Mouse (Mus musculus) cerebellum, adult 2 months (tissue): ENCODE data around the gene Irx3. TPM values are rescaled to one million over a fixed set of nuclear protein-coding genes. Genes with fewer than 3 reads are reported as not detected.

Source experiments
- DNase-seq, 2 experiments: peaks; one replicate each; pipeline ENCODE4 v3.0.0; 2021
- H3K27ac ChIP-seq: fragments of 200-500 bp; 2 replicates; pipeline ENCODE4 v1.5.1; 2012; ENCODE audit warnings: low read length, control low read depth, inconsistent platforms; ENCODE audit not compliant: insufficient read depth
- H3K27me3 ChIP-seq: fragments of 200-500 bp; 2 replicates; pipeline ENCODE4 v1.6.1; 2012; ENCODE audit warnings: inconsistent platforms, mild to moderate bottlenecking, low read length, moderate library complexity; ENCODE audit not compliant: control insufficient read depth, insufficient read depth
- H3K4me1 ChIP-seq: fragments of 200-500 bp; 2 replicates; pipeline ENCODE4 v1.6.1; 2011; ENCODE audit warnings: low read length; ENCODE audit not compliant: control insufficient read depth, insufficient read depth
- H3K4me3 ChIP-seq: fragments of 200-500 bp; replicated peaks from 2 replicates; pipeline ENCODE3; 2011; ENCODE audit warnings: mild to moderate bottlenecking, low read depth, low read length, control low read depth; ENCODE audit not compliant: insufficient read depth
- CTCF ChIP-seq: fragments of 200-500 bp; IDR thresholded peaks from 2 replicates; pipeline ENCODE4 v1.5.1; 2011; ENCODE audit warnings: low read depth, mild to moderate bottlenecking, control low read depth, low read length, moderate library complexity, borderline replicate concordance; ENCODE audit not compliant: insufficient read depth
- POLR2A ChIP-seq: fragments of 200-500 bp; IDR thresholded peaks from 2 replicates; pipeline ENCODE4 v1.6.1; 2011; ENCODE audit warnings: low read length, control low read depth, borderline replicate concordance; ENCODE audit not compliant: insufficient read depth
- WGBS: fragments of 180-500 bp; shearing (Covaris S2); methylation state at CpG from one replicate; pipeline ENCODE4 v1.1.7; 2018; 5-methylcytosine and 5-hydroxymethylcytosine counted together
- polyA plus RNA-seq: library from polyadenylated mRNA; depleted of rRNA; stranded (reverse); fragments of >200 nt; gene quantifications from 2 replicates; pipeline ENCODE4 v1.2.3, GENCODE M21; 2012

Gene Irx3
- polyA plus RNA-seq, 1 experiment = 8.6 TPM

DNA sequence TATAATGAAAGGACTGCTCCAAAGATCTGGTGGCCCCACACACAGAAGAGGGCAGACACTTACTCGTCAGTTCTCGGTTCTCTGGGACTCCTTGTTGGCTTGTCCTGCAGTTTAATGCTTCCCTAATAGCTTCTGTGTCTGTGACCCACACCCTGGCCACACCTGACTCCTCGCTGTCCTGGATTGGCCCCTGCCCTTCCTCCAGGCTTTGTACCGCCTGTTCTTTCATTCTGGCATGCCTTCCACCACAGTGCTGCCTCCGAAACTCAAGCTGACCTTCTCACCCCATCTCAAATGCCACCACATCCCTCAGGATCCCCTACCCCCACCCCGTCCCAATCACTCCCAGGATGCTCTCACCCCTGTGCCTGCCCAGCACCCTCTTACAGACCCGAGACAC lies 19.7 kb downstream of the Irx3 start:
- no peak for DNase-seq
- no peak for TF ChIP-seq POLR2A
- TF ChIP-seq CTCF = no peak
- Histone ChIP-seq H3K27me3 (no peaks in the 10 kb centered on the region), H3K4me1 (peaks cover 3% of the 10 kb centered on the region; the same call in 1 of the 2 replicates), H3K27ac (no peak overlapping the region), H3K4me3 (no peak overlapping the region)
- WGBS = 94% methylated on average over 7 of the region's 7 CpGs

DNA sequence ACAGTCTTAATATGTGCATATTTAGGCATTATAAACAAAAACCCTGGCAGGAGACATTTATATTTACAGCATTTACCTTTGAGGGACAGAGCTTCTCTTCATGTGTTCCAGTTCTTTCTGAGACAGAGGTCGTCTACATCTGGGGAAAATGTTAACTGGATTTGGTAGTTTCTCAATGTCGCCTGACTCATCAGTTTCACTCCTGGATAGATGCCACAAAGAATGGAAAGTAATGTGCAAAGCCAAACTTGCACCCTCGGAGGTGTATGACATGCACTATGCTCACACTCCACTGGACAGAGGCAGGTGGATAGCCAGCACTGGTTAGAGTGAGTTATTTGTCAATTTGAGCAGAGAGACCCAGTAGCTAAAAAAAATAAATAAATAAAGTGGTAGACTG lies 21.2 kb downstream of the Irx3 start:
- 63% methylated on average over 3 of the region's 3 CpGs for WGBS
- Histone ChIP-seq H3K4me1 (no peaks in the 10 kb centered on the region), H3K27me3 (no peaks in the 10 kb centered on the region), H3K27ac (no peak overlapping the region), H3K4me3 (no peak overlapping the region)
- TF ChIP-seq POLR2A (no peak), CTCF (no peak)
- no peak for DNase-seq

DNA sequence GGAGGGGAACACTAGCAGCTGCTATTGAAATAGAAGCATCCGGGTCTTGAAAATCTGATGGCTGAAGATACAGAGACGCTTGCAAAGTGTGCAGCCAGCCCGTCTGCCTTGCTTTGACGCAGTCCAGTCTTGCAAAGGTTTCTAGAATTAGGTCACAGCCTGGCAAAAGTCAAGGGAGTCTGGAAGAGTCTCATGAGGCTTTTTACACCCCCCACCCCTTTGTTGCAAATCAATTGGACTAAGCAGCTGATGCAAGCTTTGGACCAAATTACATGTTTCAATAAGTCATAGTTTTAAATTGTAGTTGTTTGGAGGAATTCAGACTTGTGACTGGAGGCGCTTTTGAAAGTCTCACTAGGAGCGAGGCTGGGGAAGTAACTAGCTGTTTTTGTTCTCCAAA lies 33.0 kb downstream of the Irx3 start:
- Histone ChIP-seq H3K27ac (no peak overlapping the region), H3K27me3 (no peaks in the 10 kb centered on the region), H3K4me1 (no peaks in the 10 kb centered on the region), H3K4me3 (no peak overlapping the region)
- 66% methylated on average over 6 of the region's 6 CpGs for WGBS
- TF ChIP-seq CTCF = no peak
- no peak for TF ChIP-seq POLR2A
- no peak for DNase-seq

DNA sequence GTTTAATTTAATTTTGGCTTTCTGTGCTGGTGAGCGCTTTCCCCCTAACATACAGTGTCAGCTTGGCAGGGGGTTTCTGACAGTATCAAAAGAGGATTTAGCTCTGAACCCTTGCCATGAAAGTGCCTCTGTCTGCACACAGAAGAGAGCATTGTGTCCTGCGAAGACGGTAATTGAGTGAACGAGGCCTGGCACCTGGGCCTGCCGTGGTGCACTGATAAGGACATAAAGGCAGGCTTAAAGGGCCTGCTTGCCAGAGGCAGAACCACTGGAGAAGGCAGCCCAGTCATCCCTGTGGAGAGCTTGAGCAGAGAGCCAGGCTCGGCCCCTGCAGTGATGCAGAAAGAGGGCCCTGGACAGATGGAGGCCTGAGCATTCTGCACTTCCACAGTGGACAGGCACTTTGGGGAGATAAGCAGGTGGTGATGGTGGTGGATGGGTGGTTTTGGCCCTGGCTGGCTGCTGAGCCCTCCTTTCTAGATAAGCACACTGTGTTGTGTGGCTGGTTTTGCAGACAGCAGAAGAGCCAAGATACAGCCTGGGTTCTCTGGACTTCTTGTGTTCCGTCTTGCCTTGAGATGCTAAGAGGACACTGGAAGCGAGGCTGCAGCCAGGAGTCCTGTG lies 36.3 kb downstream of the Irx3 start:
- Histone ChIP-seq H3K4me3 (no peak overlapping the region), H3K27ac (no peak overlapping the region), H3K27me3 (no peaks in the 10 kb centered on the region), H3K4me1 (no peaks in the 10 kb centered on the region)
- DNase-seq = no peak
- 58% methylated on average over 8 of the region's 8 CpGs for WGBS
- TF ChIP-seq POLR2A = no peak
- no peak for TF ChIP-seq CTCF

DNA sequence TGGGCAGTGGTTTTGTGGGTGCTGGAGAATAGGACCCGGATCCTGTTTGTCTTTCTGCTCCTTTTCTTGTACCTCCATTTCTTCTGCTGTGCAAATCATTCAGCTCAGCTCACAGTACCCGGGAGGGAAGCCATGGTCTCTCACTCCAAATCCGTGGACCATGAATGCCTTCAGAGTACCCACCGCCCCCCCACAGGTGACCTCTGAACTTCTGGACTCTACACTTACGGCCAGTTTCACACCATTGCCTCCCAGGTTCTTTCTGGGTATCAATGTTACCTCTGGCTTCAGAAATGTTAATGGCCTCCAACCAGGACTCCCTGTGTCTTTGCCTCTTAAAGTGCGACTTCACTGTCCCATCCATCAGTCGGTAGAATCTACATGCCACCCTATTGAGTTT lies 46.3 kb downstream of the Irx3 start:
- no peak for DNase-seq
- no peak overlapping the region for H3K4me3 ChIP-seq
- WGBS = 88% methylated on average over 7 of the region's 7 CpGs
- no peaks in the 10 kb centered on the region for H3K4me1 ChIP-seq
- TF ChIP-seq POLR2A = no peak
- no peak for TF ChIP-seq CTCF
- no peaks in the 10 kb centered on the region for H3K27me3 ChIP-seq
- H3K27ac ChIP-seq = no peak overlapping the region

DNA sequence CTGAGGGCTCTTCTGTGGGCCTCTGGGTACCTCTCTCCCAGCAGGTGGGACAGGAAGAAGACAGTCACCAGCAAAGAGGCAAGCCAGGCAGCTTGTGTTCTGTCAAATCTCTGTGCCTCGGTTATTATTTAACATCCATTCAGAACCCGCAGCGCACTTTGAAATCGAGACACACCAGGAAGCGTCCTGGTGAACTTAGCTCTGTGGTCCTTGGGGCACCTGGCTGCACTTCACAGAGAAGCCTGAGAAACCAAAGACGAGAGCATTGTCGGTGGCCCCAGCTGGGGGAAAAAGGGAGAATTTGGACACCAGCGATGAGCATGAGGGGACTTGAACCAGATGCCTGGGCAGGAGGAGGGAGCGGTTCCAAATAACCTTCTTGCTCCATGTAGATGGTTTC lies 46.8 kb downstream of the Irx3 start:
- DNase-seq = no peak
- H3K4me3 ChIP-seq = no peak overlapping the region
- no peaks in the 10 kb centered on the region for H3K4me1 ChIP-seq
- H3K27ac ChIP-seq = no peak overlapping the region
- 84% methylated on average over 9 of the region's 9 CpGs for WGBS
- no peaks in the 10 kb centered on the region for H3K27me3 ChIP-seq
- TF ChIP-seq CTCF (no peak), POLR2A (no peak)

DNA sequence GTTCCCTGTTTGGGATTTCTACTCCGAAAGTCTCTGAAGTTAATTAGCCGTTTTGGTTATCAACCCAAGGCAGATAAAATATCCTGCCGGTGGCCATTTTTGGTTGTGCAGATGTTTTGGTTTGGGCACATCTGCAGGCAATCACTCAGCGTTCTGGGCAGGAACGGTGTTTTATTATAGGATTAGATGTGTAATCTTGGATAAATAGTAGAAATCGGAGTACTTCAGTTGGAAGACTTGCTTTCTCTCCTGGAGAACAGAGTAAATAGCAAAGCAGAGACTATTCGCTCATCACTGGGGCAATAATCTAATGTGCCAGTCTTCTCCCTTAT lies 51.1 kb downstream of the Irx3 start:
- no peak for DNase-seq
- 92% methylated on average over 7 of the region's 7 CpGs for WGBS
- Histone ChIP-seq H3K27ac (no peak overlapping the region), H3K27me3 (no peaks in the 10 kb centered on the region; the same call in 1 of the 2 replicates), H3K4me3 (no peak overlapping the region), H3K4me1 (no peaks in the 10 kb centered on the region)
- TF ChIP-seq CTCF = no peak
- TF ChIP-seq POLR2A = no peak

DNA sequence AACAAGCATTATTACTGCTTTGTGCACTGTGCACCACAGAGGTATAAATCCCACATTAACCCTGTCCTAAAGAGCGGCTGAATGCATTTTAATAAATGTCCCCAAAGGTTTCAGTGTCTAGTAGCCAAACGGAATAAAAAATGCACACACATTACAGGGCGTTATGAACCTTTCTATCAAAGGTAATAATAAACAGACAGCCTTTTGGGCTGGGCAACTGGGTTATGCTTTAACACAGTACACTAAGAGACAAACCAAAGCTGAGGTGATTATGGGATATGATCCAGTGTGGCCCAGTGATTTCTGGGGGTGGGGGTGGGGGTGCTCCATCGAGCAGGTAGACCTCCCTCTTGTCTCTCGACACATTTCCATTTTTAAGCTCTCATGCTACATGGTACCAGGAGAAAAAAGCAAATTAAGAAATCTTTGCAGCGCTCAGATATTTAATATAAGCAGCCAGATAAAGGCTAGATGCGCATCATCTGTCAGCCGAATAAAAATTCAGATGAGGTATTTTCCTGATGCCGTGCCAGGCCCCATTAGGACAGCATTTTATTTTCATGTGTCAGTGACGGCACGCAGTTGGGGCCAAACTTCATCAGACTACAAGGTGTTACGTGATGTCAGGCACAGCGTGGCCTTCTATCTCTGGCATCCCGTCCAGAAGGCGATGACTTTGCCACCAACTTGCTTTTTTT lies 51.6 kb downstream of the Irx3 start:
- Histone ChIP-seq H3K27ac (no peak overlapping the region), H3K27me3 (no peaks in the 10 kb centered on the region; the same call in 1 of the 2 replicates), H3K4me1 (no peaks in the 10 kb centered on the region), H3K4me3 (no peak overlapping the region)
- TF ChIP-seq CTCF = no peak
- TF ChIP-seq POLR2A = no peak
- 76% methylated on average over 15 of the region's 15 CpGs for WGBS
- DNase-seq = no peak
